Mouse (Mus musculus) layer of hippocampus, adult 2 months (tissue): ENCODE data around the gene Heatr5b. TPM values are rescaled to one million over a fixed set of nuclear protein-coding genes. Genes with fewer than 3 reads are reported as not detected.

ENCODE experiments used
- DNase-seq, 2 experiments: peaks; one replicate each; pipeline ENCODE4 v3.0.0; 2022; ENCODE audit warnings: low spot score in 2 of 2
- H3K27ac ChIP-seq: fragments of 200-600 bp; 2 replicates; pipeline ENCODE4 v1.8.1; 2022
- H3K4me3 ChIP-seq: fragments of 200-600 bp; 2 replicates; pipeline ENCODE4 v1.8.1; 2022; ENCODE audit warnings: mild to moderate bottlenecking
- CTCF ChIP-seq: fragments of 200-600 bp; conservative IDR thresholded peaks from 2 replicates; pipeline ENCODE4 v1.8.1; 2022; ENCODE audit warnings: antibody characterized with exemption, mild to moderate bottlenecking, moderate library complexity
- total RNA-seq, 2 experiments: library from RNA; stranded (reverse); gene quantifications; 2 replicates each; pipeline ENCODE4 v1.2.3; 2021

Gene Heatr5b
- total RNA-seq, 2 experiments from 2014 or later, result 49.6 to 55.1 TPM

GRCm38 (mm10) chr17:78710258-78710657 is 124.9 kb downstream of the Heatr5b start:
- no peak overlapping the region for H3K27ac ChIP-seq
- no peak overlapping the region for H3K4me3 ChIP-seq
- DNase-seq, result no peak
- TF ChIP-seq CTCF, result no peak

- TF ChIP-seq CTCF, result no peak
- no peak overlapping the region for H3K27ac ChIP-seq
- no peak overlapping the region for H3K4me3 ChIP-seq
- DNase-seq, result no peak
Observed at GRCm38 (mm10) chr17:78708422-78708821, 126.7 kb downstream of the Heatr5b start.

- TF ChIP-seq CTCF, result no peak
- Histone ChIP-seq H3K4me3 (no peak overlapping the region), H3K27ac (no peak overlapping the region)
- DNase-seq, result no peak
Observed at GRCm38 (mm10) chr17:78702988-78703387, 132.2 kb downstream of the Heatr5b start.

Other genes with a start within 250 kb of the Heatr5b start
- 10 to 100 TPM; 57.6 to 59.9 TPM for gene Strn, start 98.2 kb downstream of the Heatr5b start, total RNA-seq
- gene Gpatch11, start 203 bp upstream of the Heatr5b start, total RNA-seq, result 10 to 100 TPM; 32.4 to 37.9 TPM
- 1 to 10 TPM; 5.4 to 6.2 TPM for gene Eif2ak2, start 47.2 kb upstream of the Heatr5b start, total RNA-seq
- not detected for gene Sult6b1, start 71.6 kb upstream of the Heatr5b start, total RNA-seq
- gene Cebpzos, start 81.1 kb upstream of the Heatr5b start, total RNA-seq, result 10 to 100 TPM; 27.2 to 33.5 TPM
- gene Cebpz, start 101.7 kb upstream of the Heatr5b start, total RNA-seq, result 10 to 100 TPM; 36.2 to 36.9 TPM
- 10 to 100 TPM; 53.9 to 55.4 TPM for gene Ndufaf7, start 101.8 kb upstream of the Heatr5b start, total RNA-seq
- gene Prkd3, start 185.5 kb upstream of the Heatr5b start, total RNA-seq, result 10 to 100 TPM; 12.5 to 14.3 TPM
- gene Qpct, start 216.5 kb upstream of the Heatr5b start, total RNA-seq, result 10 to 100 TPM; 12.2 to 12.8 TPM